Mouse (Mus musculus) heart, adult 2 months (tissue): ENCODE measurements around the gene Gm20431. TPM values are rescaled to one million over a fixed set of nuclear protein-coding genes. Genes with fewer than 3 reads are reported as not detected.

ENCODE experiments used
- DNase-seq, 2 experiments: peaks; one replicate each; pipeline ENCODE4 v3.0.0; 2021
- H3K27ac ChIP-seq: fragments of 200-600 bp; 2 replicates; pipeline ENCODE4 v1.8.1; 2022
- H3K27me3 ChIP-seq: fragments of 200-500 bp; 2 replicates; pipeline ENCODE4 v1.6.1; 2012; ENCODE audit warnings: mild to moderate bottlenecking, low read length, inconsistent platforms, mixed read lengths; ENCODE audit not compliant: control insufficient read depth, insufficient read depth
- H3K36me3 ChIP-seq: fragments of 200-500 bp; 2 replicates; pipeline ENCODE4 v1.6.1; 2012; ENCODE audit warnings: low read length, inconsistent platforms; ENCODE audit not compliant: control insufficient read depth, insufficient read depth
- H3K4me1 ChIP-seq: fragments of 200-500 bp; 2 replicates; pipeline ENCODE4 v1.6.1; 2011; ENCODE audit warnings: low read length; ENCODE audit not compliant: control insufficient read depth, insufficient read depth
- H3K4me3 ChIP-seq: fragments of 200-600 bp; 2 replicates; pipeline ENCODE4 v1.8.1; 2022
- H3K79me2 ChIP-seq: fragments of 200-500 bp; replicated peaks from 2 replicates; pipeline ENCODE4 v1.6.1; 2012; ENCODE audit warnings: mild to moderate bottlenecking, inconsistent platforms, low read length, moderate library complexity, mixed read lengths; ENCODE audit not compliant: control insufficient read depth, insufficient read depth
- H3K9ac ChIP-seq: fragments of 200-500 bp; 2 replicates; pipeline ENCODE4 v1.6.1; 2012; ENCODE audit warnings: low read depth, mild to moderate bottlenecking, control low read depth, inconsistent platforms, low read length, mixed read lengths
- CTCF ChIP-seq: fragments of 200-600 bp; IDR thresholded peaks from 2 replicates; pipeline ENCODE4 v1.8.1; 2022; ENCODE audit warnings: antibody characterized with exemption, mild to moderate bottlenecking, moderate library complexity
- EP300 ChIP-seq: fragments of 200-500 bp; IDR thresholded peaks from 2 replicates; pipeline ENCODE4 v1.6.1; 2011; ENCODE audit warnings: low read depth, low read length, control low read depth; ENCODE audit not compliant: insufficient read depth
- POLR2A ChIP-seq: fragments of 200-500 bp; IDR thresholded peaks from 2 replicates; pipeline ENCODE4 v1.6.1; 2011; ENCODE audit warnings: mild to moderate bottlenecking, low read depth, low read length, control low read depth; ENCODE audit not compliant: insufficient read depth
- WGBS: fragments of 180-500 bp; shearing (Covaris S2); methylation state at CpG from one replicate; pipeline ENCODE4 v1.1.7; 2018; 5-methylcytosine and 5-hydroxymethylcytosine counted together
- intact Hi-C: fragments of 180-260 bp; cut with DNase I; formaldehyde crosslinking; loops from one replicate; pipeline ENCODE4 v1.15.1; 2025
- polyA plus RNA-seq: library from polyadenylated mRNA; depleted of rRNA; stranded (reverse); fragments of >200 nt; gene quantifications from 2 replicates; pipeline ENCODE4 v1.2.3, GENCODE M21; 2012
- total RNA-seq, 2 experiments: library from RNA; stranded (reverse); gene quantifications; 2 replicates each; pipeline ENCODE4 v1.2.3; 2021

The Gm20431 gene
- total and polyA plus RNA-seq, 3 experiments = 15.6 to 21.0 (median 16.5) TPM

DNA sequence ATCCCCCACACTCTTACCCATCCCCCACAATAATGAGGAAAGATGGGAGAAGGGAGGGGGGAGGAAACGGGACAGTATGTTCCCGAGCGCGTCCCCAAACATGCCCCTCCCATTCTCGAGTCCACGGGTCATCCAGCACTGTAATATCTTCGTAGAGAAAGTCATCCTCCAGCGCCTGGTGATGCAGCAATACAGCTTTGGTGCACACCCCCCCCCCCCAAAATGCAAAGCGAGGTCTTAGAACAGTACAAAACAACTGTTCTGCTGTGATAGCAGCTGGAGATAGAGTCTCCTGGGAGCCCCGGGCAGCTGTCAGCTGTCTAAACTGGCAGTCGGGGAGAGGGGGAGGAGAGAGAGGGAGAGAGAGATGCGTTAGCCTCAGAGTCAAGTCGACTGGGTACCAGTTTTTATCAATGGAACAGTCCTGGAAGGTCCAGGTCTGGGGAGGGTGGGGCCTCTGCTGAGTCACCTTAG, 11.0 kb upstream of the Gm20431 start:
- Histone ChIP-seq H3K9ac (no peak overlapping the region), H3K27ac (no peak overlapping the region), H3K4me3 (no peak overlapping the region), H3K36me3 (no peaks in the 10 kb centered on the region), H3K79me2 (no peaks in the 10 kb centered on the region), H3K27me3 (no peaks in the 10 kb centered on the region), H3K4me1 (peaks cover 6% of the 10 kb centered on the region)
- WGBS = 16% methylated on average over 13 of the region's 13 CpGs
- peak; percentile 45 to 61 for DNase-seq
- TF ChIP-seq CTCF (no peak), POLR2A (no peak), EP300 (no peak)
- intact Hi-C loops = no loop called here

DNA sequence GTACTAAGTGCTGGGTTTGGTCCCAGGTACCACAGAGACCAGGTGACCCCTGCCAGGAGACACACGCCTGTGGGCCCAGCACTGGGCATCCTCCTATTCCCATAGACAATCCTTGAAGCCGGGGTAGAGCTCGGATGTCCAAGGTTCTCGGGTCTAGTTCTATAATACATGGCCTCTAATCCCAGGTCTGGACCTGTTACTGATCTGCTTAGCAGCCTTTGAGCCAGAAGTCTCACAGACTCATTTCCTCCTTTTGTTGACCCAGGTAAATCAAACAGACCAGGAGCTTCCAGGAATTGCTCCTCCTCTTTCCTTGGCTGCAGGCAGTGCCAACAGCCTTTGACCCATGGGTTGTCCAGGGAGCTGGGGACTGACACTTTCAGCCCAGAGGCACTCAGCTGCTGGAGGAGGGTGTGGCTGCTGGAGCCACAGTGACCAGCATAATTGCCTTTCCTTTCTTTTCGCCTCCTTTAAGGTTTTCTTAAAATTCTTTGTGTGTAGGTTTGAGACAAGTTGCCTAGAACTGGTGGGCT, 9.9 kb upstream of the Gm20431 start:
- Histone ChIP-seq H3K36me3 (no peaks in the 10 kb centered on the region), H3K4me1 (peaks cover 6% of the 10 kb centered on the region), H3K79me2 (no peaks in the 10 kb centered on the region), H3K9ac (no peak overlapping the region), H3K27me3 (no peaks in the 10 kb centered on the region), H3K4me3 (no peak overlapping the region), H3K27ac (peak overlapping the region; percentile 44)
- no peak for TF ChIP-seq EP300
- TF ChIP-seq POLR2A = no peak
- no peak for TF ChIP-seq CTCF
- 59% methylated on average over 5 of the region's 5 CpGs for WGBS
- intact Hi-C loops = no loop called here
- DNase-seq = peak; percentile 37 to 45

DNA sequence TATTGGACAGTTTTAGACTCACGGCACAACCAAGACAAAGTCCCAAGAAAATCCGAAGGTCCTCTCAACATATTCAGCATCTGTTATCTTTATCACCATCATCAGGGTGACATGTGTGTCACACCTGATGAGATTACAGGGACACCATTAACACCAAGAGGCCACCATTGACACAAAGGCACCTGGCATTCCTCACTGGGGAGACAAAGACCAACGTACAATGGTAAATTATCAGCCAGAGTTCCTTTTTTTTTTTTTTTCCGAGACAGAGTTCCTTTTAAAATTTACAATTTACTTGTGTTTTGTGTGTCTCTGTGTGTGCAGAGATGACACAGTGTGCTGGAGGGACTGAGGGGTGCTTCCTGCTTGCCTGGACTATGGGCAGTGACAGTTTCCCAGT, 8.1 kb upstream of the Gm20431 start:
- no peak overlapping the region for H3K4me3 ChIP-seq
- no peaks in the 10 kb centered on the region for H3K36me3 ChIP-seq
- peaks cover 6% of the 10 kb centered on the region for H3K4me1 ChIP-seq
- no peak for TF ChIP-seq POLR2A
- TF ChIP-seq CTCF = no peak
- TF ChIP-seq EP300 = no peak
- H3K27ac ChIP-seq = no peak overlapping the region
- intact Hi-C loops = no loop called here
- H3K27me3 ChIP-seq = no peaks in the 10 kb centered on the region
- H3K9ac ChIP-seq = no peak overlapping the region
- DNase-seq = no peak
- no peaks in the 10 kb centered on the region for H3K79me2 ChIP-seq
- 70% methylated on average over 4 of the region's 4 CpGs for WGBS

DNA sequence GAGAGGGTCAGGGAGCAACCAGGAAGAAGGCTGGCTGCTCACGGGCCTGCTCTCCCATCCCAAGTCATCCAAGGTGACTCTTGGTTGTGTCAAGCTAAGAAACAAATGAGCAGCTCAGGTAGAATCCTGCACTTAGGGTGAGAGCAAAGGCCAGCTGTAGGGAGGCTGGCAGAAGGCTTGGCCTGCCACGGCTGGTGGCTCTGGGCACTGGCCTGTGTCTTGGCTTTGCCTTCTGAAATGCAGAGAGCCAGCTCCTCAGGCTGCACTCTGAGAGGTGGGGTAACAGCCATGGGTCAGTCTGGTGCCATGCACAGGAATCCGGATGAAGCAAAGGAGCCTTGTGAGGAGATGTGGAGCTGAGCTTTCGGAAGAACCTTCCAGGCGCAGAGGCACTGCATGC, 7.1 kb upstream of the Gm20431 start:
- Histone ChIP-seq H3K9ac (no peak overlapping the region), H3K79me2 (no peaks in the 10 kb centered on the region), H3K4me1 (peaks cover 6% of the 10 kb centered on the region), H3K4me3 (no peak overlapping the region), H3K27me3 (no peaks in the 10 kb centered on the region), H3K36me3 (no peaks in the 10 kb centered on the region), H3K27ac (no peak overlapping the region)
- intact Hi-C loops = no loop called here
- no peak for DNase-seq
- TF ChIP-seq CTCF (no peak), EP300 (no peak), POLR2A (no peak)
- WGBS = 88% methylated on average over 5 of the region's 5 CpGs

DNA sequence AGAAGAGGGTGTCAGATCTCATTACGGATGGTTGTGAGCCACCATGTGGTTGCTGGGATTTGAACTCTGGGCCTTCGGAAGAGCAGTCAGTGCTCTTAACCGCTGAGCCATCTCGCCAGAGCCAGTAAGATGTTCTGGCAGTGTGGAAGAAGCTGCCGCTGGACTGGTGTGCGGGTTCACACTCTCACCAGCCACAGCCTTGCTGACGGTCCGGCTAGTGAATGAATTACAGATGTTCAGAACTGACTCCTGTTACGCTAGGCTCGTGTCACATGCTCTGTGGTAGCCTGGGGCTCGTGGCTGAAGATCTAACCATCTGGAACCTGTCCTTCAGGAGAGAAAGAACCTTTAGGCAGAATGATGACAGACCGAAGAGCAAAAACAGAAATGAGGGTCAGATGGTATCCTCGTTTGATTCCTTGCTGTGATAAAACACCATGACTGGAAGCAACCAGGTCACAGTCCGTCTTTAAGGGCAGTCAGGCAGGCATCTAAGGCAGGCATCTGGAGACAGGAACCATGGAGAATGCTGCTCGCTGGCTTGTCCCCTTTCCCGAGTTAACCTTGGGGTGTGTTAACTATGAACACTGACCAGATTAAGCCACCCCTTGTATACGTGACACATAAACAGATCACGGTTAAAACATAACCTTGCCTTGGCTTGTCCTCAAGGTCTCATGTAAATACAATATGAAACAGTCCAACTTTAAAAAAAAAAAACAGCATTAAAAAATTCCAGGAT, 4.8 kb upstream of the Gm20431 start:
- no peak overlapping the region for H3K4me3 ChIP-seq
- no peak for DNase-seq
- H3K36me3 ChIP-seq = no peaks in the 10 kb centered on the region
- H3K27me3 ChIP-seq = no peaks in the 10 kb centered on the region
- H3K9ac ChIP-seq = no peak overlapping the region
- peaks cover 2% of the 10 kb centered on the region for H3K4me1 ChIP-seq
- H3K27ac ChIP-seq = no peak overlapping the region
- H3K79me2 ChIP-seq = no peaks in the 10 kb centered on the region
- no peak for TF ChIP-seq POLR2A
- intact Hi-C loops = no loop called here
- WGBS = 84% methylated on average over 18 of the region's 18 CpGs

DNA sequence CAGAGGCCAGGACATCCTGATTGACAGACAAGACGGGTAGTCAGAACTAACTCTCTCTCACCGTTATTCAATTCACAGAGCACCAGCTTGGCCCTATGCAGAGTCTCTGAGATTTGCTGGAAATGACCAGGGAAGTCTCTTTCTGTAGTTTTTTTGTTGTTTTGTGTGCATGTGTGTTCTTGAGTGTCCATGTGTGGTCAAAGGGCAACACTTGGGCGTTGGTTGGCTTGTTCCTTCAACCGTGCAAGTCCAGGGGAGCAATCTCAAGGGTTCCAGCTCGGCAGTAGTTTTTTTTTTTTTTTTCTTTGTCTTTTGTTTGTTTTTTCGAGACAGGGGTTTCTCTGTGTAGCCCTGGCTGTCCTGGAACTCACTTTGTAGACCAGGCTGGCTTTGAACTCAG, 1.4 kb upstream of the Gm20431 start:
- H3K4me3 ChIP-seq = no peak overlapping the region
- H3K9ac ChIP-seq = no peak overlapping the region
- no peaks in the 10 kb centered on the region for H3K27me3 ChIP-seq
- DNase-seq = no peak
- intact Hi-C loops = no loop called here
- H3K4me1 ChIP-seq = peaks cover 7% of the 10 kb centered on the region
- 68% methylated on average over 6 of the region's 6 CpGs for WGBS
- no peaks in the 10 kb centered on the region for H3K36me3 ChIP-seq
- no peak for TF ChIP-seq CTCF
- no peak for TF ChIP-seq EP300
- no peak for TF ChIP-seq POLR2A
- H3K27ac ChIP-seq = no peak overlapping the region
- no peaks in the 10 kb centered on the region; the same call in 1 of the 2 replicates for H3K79me2 ChIP-seq
